Mouse (Mus musculus): Measurements from ENCODE around the gene Nup37. TPM values are rescaled to one million over a fixed set of nuclear protein-coding genes. Genes with fewer than 3 reads are reported as not detected.

Nup37 gene
- total RNA-seq, 4 experiments from 2014 or later, result 3.3 to 6.8 (median 6.4) TPM

GRCm38 (mm10) chr10:88227962-88228361 lies 81.2 kb downstream of the Nup37 start:
- DNase-seq (ENCODE audit: low spot score in 2 of 2), result no peak

Other genes with a start within 250 kb of the Nup37 start
- not detected for gene Pmch, start 55.9 kb upstream of the Nup37 start, total RNA-seq (2022)
- gene Parpbp, start 51 bp upstream of the Nup37 start, total RNA-seq (2022), result not detected
- gene Washc3, start 54.1 kb downstream of the Nup37 start, total RNA-seq (2022), result 10 to 100 TPM; 26.3 to 30.1 (median 27.5) TPM
- 1 to 10 TPM in 3 of 4 experiments, under 1 TPM in 1; 0.58 to 3.1 (median 1.4) TPM for gene Dram1, start 232.1 kb downstream of the Nup37 start, total RNA-seq (2022)
- gene Gnptab, start 232.1 kb downstream of the Nup37 start, total RNA-seq (2022), result 10 to 100 TPM; 20.3 to 23.6 (median 20.9) TPM